Mouse (Mus musculus) brain, embryonic 18.5 days (tissue): ENCODE measurements at regions not wholly inside any gene's neighbourhood (a gene's known extent, or its start where the extent isn't known, plus 50 kb on each side); places are given as distances from the start of the nearest gene placed in this dataset.

Source experiments
- DNase-seq: peaks from one replicate; pipeline ENCODE4 v3.0.0-alpha.2; 2012; ENCODE audit warnings: low read depth, low spot score

GRCm38 (mm10) chr9:60931290-60931689, 136.9 kb downstream of the Uaca start:
- no peak for DNase-seq

GRCm38 (mm10) chr9:60936937-60937336, 142.6 kb downstream of the Uaca start:
- no peak for DNase-seq

GRCm38 (mm10) chr9:60939858-60940804, 145.8 kb downstream of the Uaca start:
- no peak for DNase-seq

- DNase-seq: no peak
Measured at GRCm38 (mm10) chr9:60947363-60947762, 153.0 kb downstream of the Uaca start.

- DNase-seq: no peak
Measured at GRCm38 (mm10) chr9:60948531-60949070, 154.3 kb downstream of the Uaca start.

GRCm38 (mm10) chr9:60950161-60950560, 155.8 kb downstream of the Uaca start:
- no peak for DNase-seq

GRCm38 (mm10) chr9:60951071-60951561, 156.8 kb downstream of the Uaca start:
- no peak for DNase-seq

- no peak for DNase-seq
Measured at GRCm38 (mm10) chr9:60957438-60957837, 163.1 kb downstream of the Uaca start.

- DNase-seq: no peak
Measured at GRCm38 (mm10) chr9:60959537-60959936, 165.2 kb downstream of the Uaca start.

- no peak for DNase-seq
Measured at GRCm38 (mm10) chr9:60962086-60962485, 167.7 kb downstream of the Uaca start.

GRCm38 (mm10) chr9:60965641-60966040, 171.3 kb downstream of the Uaca start:
- DNase-seq: no peak

GRCm38 (mm10) chr9:60968281-60969031, 174.1 kb downstream of the Uaca start:
- no peak for DNase-seq

- no peak for DNase-seq
Measured at GRCm38 (mm10) chr9:60972201-60972910, 178.0 kb downstream of the Uaca start.

- DNase-seq: no peak
Measured at GRCm38 (mm10) chr9:60974546-60974945, 180.2 kb downstream of the Uaca start.

- DNase-seq: no peak
Measured at GRCm38 (mm10) chr9:60982383-60983085, 188.2 kb downstream of the Uaca start.

- DNase-seq: no peak
Measured at GRCm38 (mm10) chr9:60983246-60983645, 188.9 kb downstream of the Uaca start.

- DNase-seq: no peak
Measured at GRCm38 (mm10) chr9:60988113-60988512, 193.8 kb downstream of the Uaca start.

- DNase-seq: no peak
Measured at GRCm38 (mm10) chr9:60989670-60990391, 195.5 kb downstream of the Uaca start.

GRCm38 (mm10) chr9:60991509-60991908, 197.2 kb downstream of the Uaca start:
- DNase-seq: no peak

GRCm38 (mm10) chr9:60993661-60994060, 199.3 kb downstream of the Uaca start:
- no peak for DNase-seq
